Mouse (Mus musculus) kidney, embryonic 15.5 days (tissue): ENCODE results near the gene Tnni3k. TPM values are rescaled to one million over a fixed set of nuclear protein-coding genes. Genes with fewer than 3 reads are reported as not detected.
A peak's percentile ranks its signal among the peaks of the same experiment; 100 is the strongest.

Source experiments
- ATAC-seq: fragments of 200-750 bp; cut with Nextera tagmentation; replicated peaks from 2 replicates; pipeline ENCODE4 v1.8.0; 2017; ENCODE audit warnings: moderate TSS enrichment; ENCODE audit not compliant: low FRiP score
- H3K27ac ChIP-seq: fragments of 300-500 bp; sonication (generic); 2 replicates; pipeline ENCODE4 v1.5.1; 2015; ENCODE audit warnings: mild to moderate bottlenecking, inconsistent platforms
- H3K27me3 ChIP-seq: fragments of 300-500 bp; sonication (generic); 2 replicates; pipeline ENCODE4 v1.6.1; 2015; ENCODE audit warnings: inconsistent platforms
- H3K36me3 ChIP-seq: fragments of 300-500 bp; sonication (generic); 2 replicates; pipeline ENCODE4 v1.6.1; 2015; ENCODE audit warnings: inconsistent platforms
- H3K4me1 ChIP-seq: fragments of 300-500 bp; sonication (generic); 2 replicates; pipeline ENCODE4 v1.6.1; 2015; ENCODE audit warnings: inconsistent platforms
- H3K4me2 ChIP-seq: fragments of 300-500 bp; sonication (generic); 2 replicates; pipeline ENCODE4 v1.6.1; 2015; ENCODE audit warnings: moderate library complexity, mild to moderate bottlenecking, inconsistent platforms
- H3K4me3 ChIP-seq: fragments of 300-500 bp; sonication (generic); replicated peaks from 2 replicates; pipeline ENCODE4 v1.5.1; 2015; ENCODE audit warnings: mild to moderate bottlenecking, inconsistent platforms
- H3K9ac ChIP-seq: fragments of 300-500 bp; sonication (generic); 2 replicates; pipeline ENCODE4 v1.6.1; 2015; ENCODE audit warnings: mild to moderate bottlenecking, inconsistent platforms
- H3K9me3 ChIP-seq: fragments of 300-500 bp; sonication (generic); replicated peaks from 2 replicates; pipeline ENCODE4 v1.6.1; 2016; ENCODE audit warnings: inconsistent platforms
- WGBS: fragments of 180-500 bp; shearing (Covaris S2); methylation state at CpG from one replicate; pipeline ENCODE4 v1.1.7; 2015; ENCODE audit warnings: mixed read lengths; 5-methylcytosine and 5-hydroxymethylcytosine counted together
- polyA plus RNA-seq: library from polyadenylated mRNA; unstranded; fragments of >200 nt; fragmentation: Nextera tagmentation; extraction: Ambion mirVana; gene quantifications from 2 replicates; pipeline ENCODE4 v1.2.1, GENCODE M21; 2015

Gene Tnni3k
- polyA plus RNA-seq, 1 experiment from 2014 or later = not detected

GRCm38 (mm10) chr3:154927757-154928156, 127.5 kb downstream of the Tnni3k start:
- no peak overlapping the region for H3K9ac ChIP-seq
- H3K9me3 ChIP-seq = no peaks in the 10 kb centered on the region
- H3K27me3 ChIP-seq = no peaks in the 10 kb centered on the region
- no peak for ATAC-seq
- no peak overlapping the region for H3K4me2 ChIP-seq
- no peaks in the 10 kb centered on the region for H3K36me3 ChIP-seq
- no peaks in the 10 kb centered on the region for H3K4me1 ChIP-seq
- no peak overlapping the region for H3K4me3 ChIP-seq
- H3K27ac ChIP-seq = no peak overlapping the region
- 64% methylated on average over 8 of the region's 8 CpGs for WGBS

GRCm38 (mm10) chr3:154924936-154925335, 130.3 kb downstream of the Tnni3k start:
- Histone ChIP-seq H3K27ac (no peak overlapping the region), H3K9ac (no peak overlapping the region), H3K4me1 (no peaks in the 10 kb centered on the region), H3K4me2 (no peak overlapping the region), H3K27me3 (no peaks in the 10 kb centered on the region), H3K4me3 (no peak overlapping the region), H3K36me3 (no peaks in the 10 kb centered on the region), H3K9me3 (no peaks in the 10 kb centered on the region)
- 85% methylated on average over 8 of the region's 8 CpGs for WGBS
- no peak for ATAC-seq

GRCm38 (mm10) chr3:154915566-154915965, 139.6 kb downstream of the Tnni3k start:
- WGBS = 69% methylated on average over 1 of the region's 1 CpGs
- Histone ChIP-seq H3K9me3 (no peaks in the 10 kb centered on the region), H3K27ac (no peak overlapping the region), H3K4me2 (no peak overlapping the region), H3K36me3 (no peaks in the 10 kb centered on the region), H3K4me1 (no peaks in the 10 kb centered on the region), H3K9ac (no peak overlapping the region), H3K27me3 (no peaks in the 10 kb centered on the region), H3K4me3 (no peak overlapping the region)
- no peak for ATAC-seq

- no peak overlapping the region for H3K27ac ChIP-seq
- H3K4me1 ChIP-seq = no peaks in the 10 kb centered on the region
- no peak overlapping the region for H3K4me2 ChIP-seq
- H3K36me3 ChIP-seq = no peaks in the 10 kb centered on the region
- H3K4me3 ChIP-seq = no peak overlapping the region
- no peaks in the 10 kb centered on the region for H3K9me3 ChIP-seq
- 76% methylated on average over 6 of the region's 6 CpGs for WGBS
- H3K27me3 ChIP-seq = no peaks in the 10 kb centered on the region
- ATAC-seq = no peak
- no peak overlapping the region for H3K9ac ChIP-seq
Observed at GRCm38 (mm10) chr3:154913641-154914040, 141.6 kb downstream of the Tnni3k start.

GRCm38 (mm10) chr3:154896737-154897136, 158.5 kb downstream of the Tnni3k start:
- Histone ChIP-seq H3K4me2 (no peak overlapping the region), H3K36me3 (no peaks in the 10 kb centered on the region), H3K4me3 (no peak overlapping the region), H3K4me1 (no peaks in the 10 kb centered on the region), H3K27ac (no peak overlapping the region), H3K9me3 (no peaks in the 10 kb centered on the region), H3K27me3 (no peaks in the 10 kb centered on the region), H3K9ac (no peak overlapping the region)
- 76% methylated on average over 7 of the region's 7 CpGs for WGBS
- ATAC-seq = no peak

- no peak overlapping the region for H3K27ac ChIP-seq
- H3K9me3 ChIP-seq = no peaks in the 10 kb centered on the region
- ATAC-seq = 0 out of 2 replicates have a peak, but pooled peaks have one; percentile 6
- H3K36me3 ChIP-seq = no peaks in the 10 kb centered on the region
- no peak overlapping the region for H3K9ac ChIP-seq
- no peaks in the 10 kb centered on the region for H3K27me3 ChIP-seq
- no peak overlapping the region for H3K4me2 ChIP-seq
- H3K4me3 ChIP-seq = no peak overlapping the region
- H3K4me1 ChIP-seq = no peaks in the 10 kb centered on the region
- WGBS = 80% methylated on average over 3 of the region's 3 CpGs
Observed at GRCm38 (mm10) chr3:154893225-154893624, 162.0 kb downstream of the Tnni3k start.

GRCm38 (mm10) chr3:154885452-154885851, 169.8 kb downstream of the Tnni3k start:
- H3K4me2 ChIP-seq = no peak overlapping the region
- no peak for ATAC-seq
- no peak overlapping the region for H3K9ac ChIP-seq
- 25% methylated on average over 5 of the region's 5 CpGs for WGBS
- H3K36me3 ChIP-seq = no peaks in the 10 kb centered on the region
- H3K4me3 ChIP-seq = no peak overlapping the region
- H3K4me1 ChIP-seq = 0 out of 2 replicates have a peak, but pooled peaks cover 3% of the 10 kb centered on the region
- no peaks in the 10 kb centered on the region for H3K9me3 ChIP-seq
- no peaks in the 10 kb centered on the region for H3K27me3 ChIP-seq
- no peak overlapping the region for H3K27ac ChIP-seq

- Histone ChIP-seq H3K4me1 (0 out of 2 replicates have a peak, but pooled peaks cover 3% of the 10 kb centered on the region), H3K36me3 (no peaks in the 10 kb centered on the region), H3K27me3 (no peaks in the 10 kb centered on the region), H3K9ac (no peak overlapping the region), H3K4me2 (no peak overlapping the region), H3K27ac (no peak overlapping the region), H3K9me3 (no peaks in the 10 kb centered on the region), H3K4me3 (no peak overlapping the region)
- WGBS = 30% methylated on average over 5 of the region's 5 CpGs
- ATAC-seq = no peak
Observed at GRCm38 (mm10) chr3:154885048-154885447, 170.2 kb downstream of the Tnni3k start.

GRCm38 (mm10) chr3:154881428-154881986, 173.7 kb downstream of the Tnni3k start:
- Histone ChIP-seq H3K4me3 (no peak overlapping the region), H3K4me1 (0 out of 2 replicates have a peak, but pooled peaks cover 3% of the 10 kb centered on the region), H3K4me2 (no peak overlapping the region), H3K9ac (no peak overlapping the region), H3K9me3 (no peaks in the 10 kb centered on the region), H3K27me3 (no peaks in the 10 kb centered on the region), H3K27ac (no peak overlapping the region), H3K36me3 (no peaks in the 10 kb centered on the region)
- ATAC-seq = no peak
- 68% methylated on average over 2 of the region's 2 CpGs for WGBS

GRCm38 (mm10) chr3:154880536-154880939, 174.7 kb downstream of the Tnni3k start:
- WGBS = 39% methylated on average over 4 of the region's 4 CpGs
- Histone ChIP-seq H3K4me2 (no peak overlapping the region), H3K27ac (no peak overlapping the region), H3K36me3 (no peaks in the 10 kb centered on the region), H3K9me3 (no peaks in the 10 kb centered on the region), H3K4me3 (no peak overlapping the region), H3K4me1 (0 out of 2 replicates have a peak, but pooled peaks cover 3% of the 10 kb centered on the region), H3K9ac (no peak overlapping the region), H3K27me3 (no peaks in the 10 kb centered on the region)
- ATAC-seq = no peak

GRCm38 (mm10) chr3:154880108-154880507, 175.1 kb downstream of the Tnni3k start:
- Histone ChIP-seq H3K36me3 (no peaks in the 10 kb centered on the region), H3K27me3 (no peaks in the 10 kb centered on the region), H3K9ac (no peak overlapping the region), H3K4me2 (no peak overlapping the region), H3K27ac (no peak overlapping the region), H3K9me3 (no peaks in the 10 kb centered on the region), H3K4me3 (no peak overlapping the region), H3K4me1 (0 out of 2 replicates have a peak, but pooled peaks cover 1% of the 10 kb centered on the region)
- WGBS = 71% methylated on average over 5 of the region's 5 CpGs
- ATAC-seq = no peak

GRCm38 (mm10) chr3:154879515-154879914, 175.7 kb downstream of the Tnni3k start:
- H3K27me3 ChIP-seq = no peaks in the 10 kb centered on the region
- no peak overlapping the region for H3K4me3 ChIP-seq
- H3K9me3 ChIP-seq = no peaks in the 10 kb centered on the region
- H3K27ac ChIP-seq = no peak overlapping the region
- no peaks in the 10 kb centered on the region for H3K36me3 ChIP-seq
- H3K4me2 ChIP-seq = no peak overlapping the region
- no peak for ATAC-seq
- 64% methylated on average over 2 of the region's 2 CpGs for WGBS
- no peak overlapping the region for H3K9ac ChIP-seq
- no peaks in the 10 kb centered on the region for H3K4me1 ChIP-seq

- Histone ChIP-seq H3K4me1 (no peaks in the 10 kb centered on the region), H3K36me3 (no peaks in the 10 kb centered on the region), H3K9ac (no peak overlapping the region), H3K4me3 (no peak overlapping the region), H3K4me2 (no peak overlapping the region), H3K27me3 (no peaks in the 10 kb centered on the region), H3K27ac (no peak overlapping the region), H3K9me3 (no peaks in the 10 kb centered on the region)
- 91% methylated on average over 1 of the region's 1 CpGs for WGBS
- no peak for ATAC-seq
Observed at GRCm38 (mm10) chr3:154879080-154879479, 176.1 kb downstream of the Tnni3k start.
